Mouse (Mus musculus) lung, embryonic 16.5 days (tissue): ENCODE results near the gene Rbm19. TPM values are rescaled to one million over a fixed set of nuclear protein-coding genes. Genes with fewer than 3 reads are reported as not detected.
A peak's percentile ranks its signal among the peaks of the same experiment; 100 is the strongest.

Experiments used
- ATAC-seq: fragments of 200-750 bp; cut with Nextera tagmentation; 2 replicates; pipeline ENCODE4 v1.8.0; 2017; ENCODE audit warnings: low read depth, mild to moderate bottlenecking, moderate library complexity
- H3K27ac ChIP-seq: fragments of 300-500 bp; sonication (generic); 2 replicates; pipeline ENCODE4 v1.5.1; 2014; ENCODE audit warnings: mild to moderate bottlenecking, control low read depth, low read length
- H3K27me3 ChIP-seq: fragments of 300-500 bp; sonication (generic); 2 replicates; pipeline ENCODE4 v1.6.1; 2014; ENCODE audit warnings: low read depth, low read length, mixed read lengths; ENCODE audit not compliant: control insufficient read depth, insufficient read depth
- H3K36me3 ChIP-seq: fragments of 300-500 bp; sonication (generic); 2 replicates; pipeline ENCODE4 v1.6.1; 2014; ENCODE audit warnings: low read length; ENCODE audit not compliant: control insufficient read depth, insufficient read depth
- H3K4me1 ChIP-seq: fragments of 300-500 bp; sonication (generic); replicated peaks from 2 replicates; pipeline ENCODE4 v1.6.1; 2014; ENCODE audit warnings: low read length, mixed read lengths; ENCODE audit not compliant: control insufficient read depth, insufficient read depth
- H3K4me2 ChIP-seq: fragments of 300-500 bp; sonication (generic); 2 replicates; pipeline ENCODE4 v1.6.1; 2014; ENCODE audit warnings: low read depth, low read length, control low read depth
- H3K4me3 ChIP-seq: fragments of 300-500 bp; sonication (generic); 2 replicates; pipeline ENCODE4 v1.5.1; 2014; ENCODE audit warnings: mild to moderate bottlenecking, low read length, control low read depth
- H3K9ac ChIP-seq: fragments of 300-500 bp; sonication (generic); 2 replicates; pipeline ENCODE4 v1.6.1; 2014; ENCODE audit warnings: low read length, control low read depth
- H3K9me3 ChIP-seq: fragments of 300-500 bp; sonication (generic); 2 replicates; pipeline ENCODE4 v1.6.1; 2016; ENCODE audit warnings: low read length; ENCODE audit not compliant: control insufficient read depth
- WGBS: fragments of 180-500 bp; shearing (Covaris S2); extraction: QIAGEN DNeasy Blood & Tissue Kit; methylation state at CpG from one replicate; pipeline ENCODE4 v1.1.7; 2014; 5-methylcytosine and 5-hydroxymethylcytosine counted together
- polyA plus RNA-seq: library from polyadenylated mRNA; unstranded; fragments of >200 nt; fragmentation: Nextera tagmentation; extraction: Ambion mirVana; gene quantifications from 2 replicates; pipeline ENCODE4 v1.2.1, GENCODE M21; 2015

Gene Rbm19
- polyA plus RNA-seq, result 19.3 and 20.4 TPM in 2 replicates

DNA sequence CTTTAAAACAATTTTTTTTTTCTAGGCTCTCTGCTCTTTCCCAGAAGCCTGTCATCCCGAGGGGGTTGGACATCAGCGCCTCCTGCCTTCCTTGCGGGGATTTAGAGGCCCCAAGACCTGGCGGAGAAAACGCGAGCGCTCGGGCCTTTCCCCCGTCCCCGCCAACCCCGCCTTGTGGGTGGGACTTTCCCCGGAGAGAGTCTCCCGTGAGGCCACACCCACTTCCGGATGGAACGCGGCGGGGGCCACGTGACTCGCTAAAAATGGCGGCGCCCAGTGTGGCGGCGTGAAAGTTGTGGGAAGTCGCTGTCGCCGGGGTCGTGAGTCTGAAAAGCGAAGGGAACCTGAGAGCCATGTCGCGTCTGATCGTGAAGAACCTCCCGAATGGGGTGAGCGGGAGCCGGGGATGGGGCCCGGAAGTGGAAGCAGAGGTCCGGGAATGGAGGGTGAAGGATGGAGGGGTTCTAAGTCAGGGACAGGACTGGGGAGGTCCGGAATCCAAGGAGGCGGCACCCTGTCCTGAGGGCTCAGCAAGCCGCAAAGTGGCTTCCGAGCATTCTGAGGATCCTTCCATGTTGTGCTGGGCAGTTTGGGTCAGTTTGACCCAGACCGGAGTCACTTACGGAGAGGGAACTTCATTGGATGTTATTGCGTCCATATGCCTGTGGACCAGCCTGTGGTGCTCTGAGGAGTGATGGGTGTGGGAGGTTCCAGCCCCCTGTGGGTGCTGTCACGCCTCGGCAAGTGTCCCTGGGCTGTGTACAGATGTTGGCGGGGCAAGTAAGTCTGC lies at the start of gene Rbm19:
Rbm19 (plus strand) TSS at position 205 of the 790 bp plus-strand sequence.
- WGBS, result 1% methylated on average over 46 of the region's 46 CpGs
- Histone ChIP-seq H3K36me3 (peaks cover 14% of the 10 kb centered on the region), H3K9me3 (no peaks in the 10 kb centered on the region), H3K27ac (peak within 1 kb of the TSS; percentile 37; the same call in 1 of the 2 replicates), H3K27me3 (no peaks in the 10 kb centered on the region), H3K4me1 (peaks cover 4% of the 10 kb centered on the region; the same call in 1 of the 2 replicates), H3K4me3 (peak within 1 kb of the TSS; percentile 84), H3K9ac (peak within 1 kb of the TSS; percentile 80), H3K4me2 (peak within 1 kb of the TSS; percentile 76)
- ATAC-seq, result peak; percentile 93

DNA sequence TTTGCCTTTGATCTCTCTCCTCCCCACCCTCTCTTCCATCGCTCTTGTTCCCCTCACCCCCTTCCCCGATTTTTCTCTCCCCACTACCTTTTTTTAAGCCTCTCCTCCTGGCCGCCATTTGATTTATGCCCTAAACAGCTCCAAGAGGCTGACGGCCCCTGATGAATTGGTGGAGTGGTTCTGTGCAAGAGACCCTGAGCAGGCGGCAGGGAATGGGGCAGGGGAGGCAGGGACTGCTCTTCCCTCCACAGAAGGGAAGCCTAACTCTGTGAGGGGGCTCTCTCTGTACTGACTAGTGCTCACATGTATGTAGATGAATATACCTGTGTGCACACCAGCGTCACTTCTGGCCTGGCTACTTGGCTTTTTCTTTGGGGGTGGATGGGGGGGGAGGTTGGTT lies 49.0 kb upstream of the Rbm19 start:
- H3K4me2 ChIP-seq, result no peak overlapping the region
- no peak for ATAC-seq
- 4% methylated on average over 6 of the region's 6 CpGs for WGBS

DNA sequence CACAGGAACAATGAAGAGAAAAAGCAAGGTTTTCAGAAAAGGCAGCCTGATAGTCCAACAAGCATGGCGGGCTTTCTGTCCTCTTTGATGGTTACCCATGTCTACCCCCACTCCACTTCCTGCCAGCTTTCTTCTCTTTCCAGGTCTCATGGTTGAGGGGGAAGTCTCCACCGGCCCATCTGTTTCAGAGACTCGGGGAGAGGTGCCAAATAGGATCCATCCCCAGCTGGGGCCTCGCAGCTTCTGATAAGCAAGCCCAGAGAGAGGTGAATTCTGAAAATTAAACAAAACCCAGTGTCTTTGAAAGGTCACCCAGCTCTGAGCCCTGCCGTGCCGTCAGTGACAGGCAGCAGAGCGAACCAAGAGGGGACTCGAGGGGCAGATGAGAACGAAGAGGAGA lies 42.2 kb upstream of the Rbm19 start:
- Histone ChIP-seq H3K27me3 (no peaks in the 10 kb centered on the region), H3K9ac (no peak overlapping the region), H3K27ac (no peak overlapping the region), H3K36me3 (no peaks in the 10 kb centered on the region), H3K9me3 (no peaks in the 10 kb centered on the region), H3K4me2 (no peak overlapping the region), H3K4me3 (no peak overlapping the region), H3K4me1 (no peaks in the 10 kb centered on the region; the same call in 1 of the 2 replicates)
- 13% methylated on average over 9 of the region's 9 CpGs for WGBS
- ATAC-seq, result no peak

More for the DNA sequence above, 49.0 kb upstream of the Rbm19 start:
- no peaks in the 10 kb centered on the region for H3K36me3 ChIP-seq
- H3K9ac ChIP-seq, result no peak overlapping the region
- no peaks in the 10 kb centered on the region; the same call in 1 of the 2 replicates for H3K27me3 ChIP-seq
- no peak overlapping the region for H3K4me3 ChIP-seq
- H3K27ac ChIP-seq, result no peak overlapping the region
- H3K4me1 ChIP-seq, result peaks cover 11% of the 10 kb centered on the region
- no peaks in the 10 kb centered on the region for H3K9me3 ChIP-seq

DNA sequence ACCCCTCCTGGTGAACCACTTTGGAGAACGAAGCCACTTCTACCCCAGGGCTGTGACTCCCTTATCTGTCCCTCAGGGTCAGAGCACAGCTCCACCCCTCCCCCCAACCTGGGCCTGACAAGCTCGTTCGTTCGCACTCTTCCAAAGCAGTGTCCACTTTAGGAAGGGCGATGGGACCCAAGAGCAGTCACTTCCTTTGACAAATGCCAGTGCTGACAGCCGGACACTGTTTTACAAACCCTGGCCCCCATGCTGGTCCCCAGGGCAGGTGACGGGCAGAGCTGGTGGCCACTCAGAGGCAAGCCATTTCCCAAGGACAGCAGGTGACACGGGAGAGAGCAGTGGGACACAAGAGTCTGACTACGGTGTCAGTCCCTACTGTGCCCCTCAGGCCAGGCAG lies 36.2 kb upstream of the Rbm19 start:
- Histone ChIP-seq H3K27ac (no peak overlapping the region), H3K36me3 (no peaks in the 10 kb centered on the region), H3K27me3 (peaks cover 4% of the 10 kb centered on the region), H3K4me3 (no peak overlapping the region), H3K9me3 (no peaks in the 10 kb centered on the region), H3K4me2 (no peak overlapping the region), H3K9ac (no peak overlapping the region), H3K4me1 (no peaks in the 10 kb centered on the region)
- WGBS, result 15% methylated on average over 9 of the region's 9 CpGs
- no peak for ATAC-seq

DNA sequence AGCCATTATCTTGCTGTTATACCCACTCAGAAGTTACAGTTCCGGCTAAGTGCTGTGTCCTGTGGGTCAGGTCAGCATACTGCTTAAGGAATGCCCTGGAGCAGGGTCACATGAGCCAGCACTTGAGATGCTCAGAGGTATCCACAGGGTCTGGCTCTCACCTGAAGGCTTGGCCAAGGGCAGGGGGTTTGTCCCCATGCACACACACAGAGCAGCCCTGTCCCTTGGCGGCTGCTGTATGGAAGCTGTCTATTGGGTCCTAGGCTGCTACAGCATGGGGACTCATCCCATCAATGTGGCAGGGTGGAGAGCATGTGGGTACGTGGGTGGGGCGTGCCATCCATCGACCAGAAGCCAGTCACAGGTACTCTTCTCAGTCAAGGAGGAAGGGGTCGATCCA lies 35.8 kb upstream of the Rbm19 start:
- H3K4me1 ChIP-seq, result no peaks in the 10 kb centered on the region
- 64% methylated on average over 6 of the region's 6 CpGs for WGBS
- H3K9ac ChIP-seq, result no peak overlapping the region
- no peak for ATAC-seq
- no peak overlapping the region for H3K4me2 ChIP-seq
- H3K27me3 ChIP-seq, result peaks cover 4% of the 10 kb centered on the region
- no peak overlapping the region for H3K27ac ChIP-seq
- no peaks in the 10 kb centered on the region for H3K9me3 ChIP-seq
- no peaks in the 10 kb centered on the region for H3K36me3 ChIP-seq
- H3K4me3 ChIP-seq, result no peak overlapping the region

DNA sequence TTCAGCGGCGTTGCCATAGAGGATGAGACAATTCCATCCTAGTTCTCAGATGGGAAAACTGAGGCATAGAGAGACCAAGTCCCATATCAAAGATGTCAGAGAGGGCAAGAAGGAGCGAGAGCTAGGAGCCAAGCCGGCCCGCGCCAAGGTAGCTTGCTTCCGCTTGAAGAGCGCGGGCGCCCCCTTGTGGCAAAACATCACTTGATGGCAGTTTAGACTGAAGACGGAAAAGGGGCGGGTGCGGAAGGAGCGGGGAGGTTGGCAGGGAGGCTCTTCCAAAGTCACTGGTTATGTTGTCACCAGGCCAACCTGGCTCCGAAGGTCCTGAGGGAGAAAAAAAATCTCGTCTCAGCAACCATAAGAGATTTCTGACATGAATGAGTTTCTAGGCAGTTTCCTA lies 27.7 kb upstream of the Rbm19 start:
- no peaks in the 10 kb centered on the region for H3K36me3 ChIP-seq
- H3K9me3 ChIP-seq, result no peaks in the 10 kb centered on the region
- peak overlapping the region; percentile 37; the same call in 1 of the 2 replicates for H3K9ac ChIP-seq
- peak overlapping the region; percentile 20; the same call in 1 of the 2 replicates for H3K4me3 ChIP-seq
- peaks cover 7% of the 10 kb centered on the region; the same call in 1 of the 2 replicates for H3K4me1 ChIP-seq
- no peaks in the 10 kb centered on the region; the same call in 1 of the 2 replicates for H3K27me3 ChIP-seq
- WGBS, result under 1% methylated on average over 16 of the region's 16 CpGs
- peak; percentile 61 for ATAC-seq
- peak overlapping the region; percentile 50 for H3K4me2 ChIP-seq
- H3K27ac ChIP-seq, result no peak overlapping the region

DNA sequence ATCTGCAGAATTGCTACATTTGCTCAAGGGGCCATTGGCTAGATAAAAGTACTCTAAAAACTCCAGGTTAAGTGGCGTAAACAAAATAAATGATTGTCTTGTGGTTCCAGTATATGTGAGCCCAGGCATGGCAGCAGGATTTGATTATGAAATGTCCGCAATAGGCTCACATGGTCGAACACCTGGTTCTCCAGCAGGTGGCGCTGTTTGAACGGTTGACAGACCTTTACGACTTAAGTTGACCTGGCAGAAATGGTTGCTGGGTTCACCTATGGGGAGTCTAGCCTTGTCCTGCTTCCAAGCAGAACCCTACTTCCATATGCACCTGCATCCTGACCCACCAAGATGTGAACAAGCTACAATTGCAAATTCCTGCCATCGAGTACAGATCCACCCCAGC lies 21.7 kb upstream of the Rbm19 start:
- H3K4me1 ChIP-seq, result 0 out of 2 replicates have a peak, but pooled peaks cover 6% of the 10 kb centered on the region
- WGBS, result 57% methylated on average over 7 of the region's 7 CpGs
- H3K36me3 ChIP-seq, result no peaks in the 10 kb centered on the region
- no peaks in the 10 kb centered on the region; the same call in 1 of the 2 replicates for H3K27me3 ChIP-seq
- no peak overlapping the region for H3K4me3 ChIP-seq
- no peak overlapping the region for H3K27ac ChIP-seq
- no peaks in the 10 kb centered on the region for H3K9me3 ChIP-seq
- no peak overlapping the region for H3K9ac ChIP-seq
- H3K4me2 ChIP-seq, result no peak overlapping the region
- no peak for ATAC-seq

DNA sequence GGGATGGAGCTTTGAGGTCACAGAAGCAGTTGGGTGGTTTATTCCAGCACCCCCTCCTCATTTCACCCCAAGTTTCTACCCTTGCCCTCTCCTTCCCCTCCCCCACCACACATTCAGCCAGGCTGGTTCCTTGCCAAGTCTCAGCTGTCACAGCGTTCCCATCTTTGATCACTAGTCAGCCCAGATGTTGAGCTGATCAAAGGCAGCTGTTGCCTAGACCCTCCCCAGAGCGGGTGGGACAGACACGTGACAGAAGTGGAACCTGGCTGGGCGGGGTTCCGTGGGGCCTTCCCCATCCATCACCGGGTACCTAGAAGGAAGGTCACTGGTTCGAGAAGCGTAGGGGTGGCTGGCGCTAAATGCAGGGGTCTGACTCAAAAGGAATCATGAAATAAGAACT lies 19.2 kb upstream of the Rbm19 start:
- H3K4me1 ChIP-seq, result 0 out of 2 replicates have a peak, but pooled peaks cover 6% of the 10 kb centered on the region
- no peak overlapping the region for H3K9ac ChIP-seq
- WGBS, result 20% methylated on average over 9 of the region's 9 CpGs
- H3K9me3 ChIP-seq, result no peaks in the 10 kb centered on the region
- H3K27ac ChIP-seq, result peak overlapping the region; percentile 9; the same call in 1 of the 2 replicates
- no peaks in the 10 kb centered on the region for H3K36me3 ChIP-seq
- peak; percentile 56 for ATAC-seq
- no peak overlapping the region for H3K4me3 ChIP-seq
- H3K4me2 ChIP-seq, result no peak overlapping the region
- H3K27me3 ChIP-seq, result no peaks in the 10 kb centered on the region

DNA sequence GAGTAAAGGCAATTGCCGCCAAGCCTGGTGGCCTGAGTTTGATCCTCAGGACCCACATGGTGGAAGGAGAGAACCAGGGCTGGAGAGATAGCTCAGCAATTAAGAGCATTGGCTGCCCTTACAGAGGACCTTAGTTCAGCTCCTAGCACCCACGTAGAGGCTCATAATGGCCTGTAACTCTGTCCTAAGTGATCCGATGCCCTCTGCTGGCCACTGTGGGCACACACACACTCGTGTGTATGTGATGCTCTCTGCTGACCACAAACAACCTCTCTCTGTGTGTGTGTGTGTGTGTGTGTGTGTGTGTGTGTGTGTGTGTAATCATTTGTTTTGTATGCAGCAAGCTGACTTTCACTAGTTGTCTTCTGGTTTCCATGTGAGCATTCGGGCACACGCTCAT lies 15.5 kb upstream of the Rbm19 start:
- Histone ChIP-seq H3K27me3 (no peaks in the 10 kb centered on the region), H3K9me3 (no peaks in the 10 kb centered on the region), H3K27ac (no peak overlapping the region), H3K4me3 (no peak overlapping the region), H3K9ac (no peak overlapping the region), H3K4me2 (no peak overlapping the region), H3K36me3 (no peaks in the 10 kb centered on the region), H3K4me1 (peaks cover 14% of the 10 kb centered on the region; the same call in 1 of the 2 replicates)
- ATAC-seq, result no peak
- WGBS, result 85% methylated on average over 6 of the region's 6 CpGs
